Mouse (Mus musculus) midbrain, embryonic 15.5 days (tissue): Measurements from ENCODE around the gene Flvcr2. TPM values are rescaled to one million over a fixed set of nuclear protein-coding genes. Genes with fewer than 3 reads are reported as not detected.

Experiments
- ATAC-seq: fragments of 200-750 bp; cut with Nextera tagmentation; replicated peaks from 2 replicates; pipeline ENCODE4 v1.8.0; 2017; ENCODE audit warnings: moderate TSS enrichment
- H3K27ac ChIP-seq: fragments of 300-500 bp; sonication (generic); 2 replicates; pipeline ENCODE4 v1.5.1; 2015; ENCODE audit warnings: mild to moderate bottlenecking, inconsistent platforms
- H3K27me3 ChIP-seq: fragments of 300-500 bp; sonication (generic); replicated peaks from 2 replicates; pipeline ENCODE4 v1.6.1; 2015; ENCODE audit warnings: inconsistent platforms
- H3K36me3 ChIP-seq: fragments of 300-500 bp; sonication (generic); replicated peaks from 2 replicates; pipeline ENCODE4 v1.6.1; 2015; ENCODE audit warnings: inconsistent platforms
- H3K4me1 ChIP-seq: fragments of 300-500 bp; sonication (generic); 2 replicates; pipeline ENCODE4 v1.6.1; 2015; ENCODE audit warnings: inconsistent platforms
- H3K4me2 ChIP-seq: fragments of 300-500 bp; sonication (generic); 2 replicates; pipeline ENCODE4 v1.6.1; 2015; ENCODE audit warnings: inconsistent platforms, mild to moderate bottlenecking, moderate library complexity
- H3K4me3 ChIP-seq: fragments of 300-500 bp; sonication (generic); 2 replicates; pipeline ENCODE4 v1.5.1; 2015; ENCODE audit warnings: mild to moderate bottlenecking, inconsistent platforms
- H3K9ac ChIP-seq: fragments of 300-500 bp; sonication (generic); 2 replicates; pipeline ENCODE4 v1.6.1; 2015; ENCODE audit warnings: mild to moderate bottlenecking, inconsistent platforms
- H3K9me3 ChIP-seq: fragments of 300-500 bp; sonication (generic); 2 replicates; pipeline ENCODE4 v1.6.1; 2016; ENCODE audit warnings: inconsistent platforms
- WGBS: fragments of 180-500 bp; shearing (Covaris S2); methylation state at CpG from one replicate; pipeline ENCODE4 v1.1.7; 2015; ENCODE audit warnings: mixed read lengths; 5-methylcytosine and 5-hydroxymethylcytosine counted together
- polyA plus RNA-seq: library from polyadenylated mRNA; unstranded; fragments of >200 nt; fragmentation: Nextera tagmentation; extraction: Ambion mirVana; gene quantifications from 2 replicates; pipeline ENCODE4 v1.2.1, GENCODE M21; 2015

Gene Flvcr2
- polyA plus RNA-seq, 1 experiment from 2014 or later, result 5.7 TPM

DNA sequence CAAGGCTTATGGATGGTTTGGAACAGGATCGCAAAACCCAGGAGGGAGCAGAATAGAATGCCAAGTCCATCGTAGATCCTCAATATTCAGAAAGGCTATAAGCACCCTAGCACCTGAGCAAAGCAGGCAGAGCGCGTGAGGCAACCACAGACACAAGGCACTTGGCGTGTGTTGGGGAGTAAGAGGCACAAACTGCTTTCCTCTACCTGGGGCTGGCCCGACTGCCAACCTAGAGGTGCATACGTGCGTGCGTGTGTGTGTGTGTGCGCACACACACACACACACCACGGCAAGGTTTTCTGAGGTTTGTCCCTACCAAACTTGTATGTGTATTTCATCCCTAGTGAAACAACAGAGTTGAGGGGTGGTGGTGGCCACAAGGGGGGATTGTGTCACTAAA is 38.9 kb upstream of the Flvcr2 start:
- Histone ChIP-seq H3K36me3 (no peaks in the 10 kb centered on the region), H3K27me3 (peaks cover 6% of the 10 kb centered on the region; the same call in 1 of the 2 replicates), H3K4me1 (peaks cover 8% of the 10 kb centered on the region; the same call in 1 of the 2 replicates), H3K4me3 (no peak overlapping the region), H3K9ac (no peak overlapping the region), H3K9me3 (no peaks in the 10 kb centered on the region), H3K4me2 (no peak overlapping the region), H3K27ac (no peak overlapping the region)
- 92% methylated on average over 11 of the region's 11 CpGs for WGBS
- ATAC-seq, result no peak

DNA sequence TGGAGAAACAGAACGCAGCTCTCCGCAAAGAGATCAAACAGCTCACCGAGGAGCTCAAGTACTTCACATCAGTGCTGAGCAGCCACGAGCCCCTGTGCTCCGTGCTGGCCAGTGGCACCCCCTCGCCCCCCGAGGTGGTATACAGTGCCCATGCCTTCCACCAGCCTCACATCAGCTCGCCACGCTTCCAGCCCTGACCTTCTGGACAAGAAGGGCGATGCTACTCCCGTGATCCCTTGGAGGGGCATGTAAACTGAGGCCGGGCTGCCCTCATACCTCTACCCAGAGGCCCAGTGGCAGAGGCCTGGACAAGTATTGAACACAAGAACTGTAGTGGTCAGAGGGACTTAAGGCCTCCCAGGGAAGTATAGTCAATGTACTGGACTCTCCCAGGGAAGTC is 37.8 kb upstream of the Flvcr2 start:
- no peak overlapping the region for H3K27ac ChIP-seq
- H3K9ac ChIP-seq, result no peak overlapping the region
- no peak overlapping the region for H3K4me2 ChIP-seq
- no peaks in the 10 kb centered on the region for H3K36me3 ChIP-seq
- H3K27me3 ChIP-seq, result peaks cover 6% of the 10 kb centered on the region; the same call in 1 of the 2 replicates
- WGBS, result 88% methylated on average over 12 of the region's 12 CpGs
- H3K4me3 ChIP-seq, result no peak overlapping the region
- peaks cover 8% of the 10 kb centered on the region; the same call in 1 of the 2 replicates for H3K4me1 ChIP-seq
- H3K9me3 ChIP-seq, result no peaks in the 10 kb centered on the region
- no peak for ATAC-seq

DNA sequence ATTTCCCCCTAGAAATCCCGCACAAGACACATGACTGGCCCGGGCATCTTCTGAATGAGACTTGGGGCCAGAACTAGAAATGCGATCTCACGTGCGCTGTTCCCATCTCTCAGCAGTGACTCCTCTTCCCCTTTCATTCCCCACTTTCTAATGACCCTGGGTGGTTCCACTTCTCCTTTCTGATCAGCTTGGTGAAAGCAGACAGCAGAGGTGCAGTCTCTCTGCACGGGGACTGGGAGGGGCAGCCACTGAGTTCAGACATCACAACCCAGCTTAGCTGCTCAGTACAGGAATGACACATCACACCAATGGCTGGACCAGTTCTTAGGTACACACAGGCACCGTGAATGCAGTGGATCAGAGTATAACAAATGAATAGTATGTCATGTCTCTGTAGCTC is 35.6 kb upstream of the Flvcr2 start:
- Histone ChIP-seq H3K4me2 (no peak overlapping the region), H3K4me3 (no peak overlapping the region), H3K36me3 (no peaks in the 10 kb centered on the region), H3K27ac (no peak overlapping the region), H3K9me3 (no peaks in the 10 kb centered on the region), H3K27me3 (no peaks in the 10 kb centered on the region), H3K9ac (no peak overlapping the region), H3K4me1 (peaks cover 2% of the 10 kb centered on the region; the same call in 1 of the 2 replicates)
- WGBS, result 85% methylated on average over 7 of the region's 7 CpGs
- ATAC-seq, result no peak

DNA sequence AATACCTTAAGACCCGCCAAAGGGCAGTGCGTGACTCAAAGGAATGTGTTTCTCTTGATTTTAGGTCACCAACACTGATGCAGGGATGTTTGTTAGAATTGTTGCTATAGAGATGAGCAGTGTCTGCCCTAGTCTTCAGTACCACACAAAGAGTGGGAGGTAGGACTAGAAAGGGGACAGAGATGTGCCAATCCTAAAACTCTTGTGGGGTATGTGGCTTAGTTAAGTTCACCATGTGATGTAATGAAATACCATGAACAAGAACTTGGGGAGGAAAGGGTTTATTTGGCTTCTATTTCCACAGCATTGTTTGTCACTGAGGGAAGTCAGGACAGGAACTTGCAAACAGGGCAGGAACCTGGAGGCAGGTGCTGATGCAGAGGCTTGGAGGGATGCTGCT is 33.8 kb upstream of the Flvcr2 start:
- no peaks in the 10 kb centered on the region for H3K36me3 ChIP-seq
- no peak for ATAC-seq

DNA sequence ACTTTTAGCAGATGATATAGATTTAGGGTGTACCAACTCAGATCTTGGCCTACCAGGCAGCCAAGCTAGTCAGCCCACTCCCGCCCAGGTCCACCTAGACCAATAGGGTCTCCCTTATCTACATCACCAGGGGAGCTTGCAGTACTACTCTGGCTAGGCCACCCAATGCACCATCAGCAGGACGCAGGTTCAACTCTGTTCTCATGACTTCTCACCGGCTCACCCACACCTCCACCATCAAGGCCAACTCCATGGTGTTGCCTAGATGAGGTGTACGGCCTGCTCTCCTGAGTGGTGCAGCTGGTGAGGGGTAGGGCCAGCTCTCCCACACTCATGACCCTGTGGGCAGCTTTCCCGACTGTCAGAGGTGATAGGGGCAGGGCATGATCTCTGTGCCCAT is 32.2 kb upstream of the Flvcr2 start:
- no peaks in the 10 kb centered on the region for H3K27me3 ChIP-seq
- H3K36me3 ChIP-seq, result no peaks in the 10 kb centered on the region
- no peaks in the 10 kb centered on the region for H3K9me3 ChIP-seq
- no peak overlapping the region for H3K27ac ChIP-seq
- H3K9ac ChIP-seq, result no peak overlapping the region
- no peak for ATAC-seq
- H3K4me3 ChIP-seq, result no peak overlapping the region
- H3K4me1 ChIP-seq, result no peaks in the 10 kb centered on the region
- 96% methylated on average over 5 of the region's 5 CpGs for WGBS
- no peak overlapping the region for H3K4me2 ChIP-seq

More for the DNA sequence above, 33.8 kb upstream of the Flvcr2 start:
- 86% methylated on average over 2 of the region's 2 CpGs for WGBS
- Histone ChIP-seq H3K4me1 (no peaks in the 10 kb centered on the region), H3K9me3 (no peaks in the 10 kb centered on the region), H3K27ac (no peak overlapping the region), H3K9ac (no peak overlapping the region), H3K4me2 (no peak overlapping the region), H3K4me3 (no peak overlapping the region), H3K27me3 (no peaks in the 10 kb centered on the region)

DNA sequence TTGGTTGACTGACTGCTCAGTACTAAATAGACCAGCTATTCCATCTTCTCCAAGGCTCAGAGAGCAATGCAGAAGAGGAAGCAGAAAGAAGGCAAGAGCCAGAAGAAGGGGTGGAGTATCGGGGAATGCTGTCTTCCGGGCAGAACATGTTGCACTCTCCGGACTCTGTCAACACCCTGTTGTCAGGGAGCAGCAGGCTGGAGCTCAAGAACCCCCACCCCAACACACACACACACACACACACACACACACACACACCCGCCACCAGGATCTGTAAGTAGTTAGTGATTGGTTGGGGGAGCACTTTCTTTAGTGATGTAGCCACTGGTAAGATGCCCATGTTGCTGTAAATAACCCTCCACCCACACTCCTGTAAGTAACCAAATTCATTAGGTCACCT is 21.0 kb upstream of the Flvcr2 start:
- no peak overlapping the region for H3K9ac ChIP-seq

GRCm38 (mm10) chr12:85726729-85727397 is 19.5 kb upstream of the Flvcr2 start:
- H3K4me1 ChIP-seq, result no peaks in the 10 kb centered on the region; the same call in 1 of the 2 replicates
- no peak overlapping the region for H3K4me2 ChIP-seq
- no peaks in the 10 kb centered on the region for H3K9me3 ChIP-seq
- H3K27ac ChIP-seq, result no peak overlapping the region
- no peaks in the 10 kb centered on the region for H3K27me3 ChIP-seq
- no peak for ATAC-seq
- H3K9ac ChIP-seq, result no peak overlapping the region
- 76% methylated on average over 6 of the region's 6 CpGs for WGBS
- H3K4me3 ChIP-seq, result no peak overlapping the region
- H3K36me3 ChIP-seq, result no peaks in the 10 kb centered on the region

More for the DNA sequence above, 21.0 kb upstream of the Flvcr2 start:
- Histone ChIP-seq H3K4me2 (no peak overlapping the region), H3K27ac (no peak overlapping the region), H3K4me1 (no peaks in the 10 kb centered on the region; the same call in 1 of the 2 replicates), H3K36me3 (no peaks in the 10 kb centered on the region), H3K4me3 (no peak overlapping the region), H3K9me3 (no peaks in the 10 kb centered on the region), H3K27me3 (no peaks in the 10 kb centered on the region)
- WGBS, result 90% methylated on average over 4 of the region's 4 CpGs
- ATAC-seq, result no peak

GRCm38 (mm10) chr12:85728181-85728580 is 18.2 kb upstream of the Flvcr2 start:
- H3K4me3 ChIP-seq, result no peak overlapping the region
- H3K4me2 ChIP-seq, result no peak overlapping the region
- no peaks in the 10 kb centered on the region for H3K36me3 ChIP-seq
- no peak overlapping the region for H3K9ac ChIP-seq
- WGBS, result 72% methylated on average over 7 of the region's 7 CpGs
- no peak overlapping the region for H3K27ac ChIP-seq
- no peaks in the 10 kb centered on the region for H3K9me3 ChIP-seq
- H3K27me3 ChIP-seq, result no peaks in the 10 kb centered on the region
- no peak for ATAC-seq
- no peaks in the 10 kb centered on the region; the same call in 1 of the 2 replicates for H3K4me1 ChIP-seq

GRCm38 (mm10) chr12:85729022-85729944 is 17.1 kb upstream of the Flvcr2 start:
- ATAC-seq, result no peak
- no peaks in the 10 kb centered on the region; the same call in 1 of the 2 replicates for H3K4me1 ChIP-seq

DNA sequence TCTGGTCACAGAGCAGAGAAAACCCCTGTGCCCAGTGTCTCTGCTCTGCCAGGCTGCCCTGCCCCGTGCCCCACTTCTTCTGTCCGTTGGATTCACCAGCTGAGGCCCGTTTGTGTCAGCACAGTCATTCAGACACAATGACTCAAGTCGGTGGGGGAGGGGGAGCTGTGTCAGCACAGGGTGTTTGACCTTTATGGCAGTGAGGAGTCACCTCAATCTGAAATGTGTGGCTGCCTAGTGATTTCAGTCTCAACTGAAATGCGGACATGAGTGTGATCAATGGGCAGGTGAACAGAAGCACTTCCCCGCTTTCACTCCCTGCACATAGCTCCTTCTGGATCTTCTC is 16.4 kb upstream of the Flvcr2 start:
- no peak for ATAC-seq
- Histone ChIP-seq H3K27ac (no peak overlapping the region), H3K36me3 (no peaks in the 10 kb centered on the region), H3K27me3 (no peaks in the 10 kb centered on the region), H3K4me1 (no peaks in the 10 kb centered on the region; the same call in 1 of the 2 replicates), H3K4me2 (no peak overlapping the region), H3K9me3 (no peaks in the 10 kb centered on the region), H3K9ac (no peak overlapping the region), H3K4me3 (no peak overlapping the region)
- WGBS, result 77% methylated on average over 6 of the region's 6 CpGs

More at GRCm38 (mm10) chr12:85729022-85729944, 17.1 kb upstream of the Flvcr2 start:
- 36% methylated on average over 17 of the region's 17 CpGs for WGBS
- no peaks in the 10 kb centered on the region for H3K9me3 ChIP-seq
- H3K4me3 ChIP-seq, result no peak overlapping the region
- no peak overlapping the region for H3K9ac ChIP-seq
- H3K27ac ChIP-seq, result no peak overlapping the region
- no peak overlapping the region for H3K4me2 ChIP-seq
- H3K27me3 ChIP-seq, result no peaks in the 10 kb centered on the region
- H3K36me3 ChIP-seq, result no peaks in the 10 kb centered on the region

DNA sequence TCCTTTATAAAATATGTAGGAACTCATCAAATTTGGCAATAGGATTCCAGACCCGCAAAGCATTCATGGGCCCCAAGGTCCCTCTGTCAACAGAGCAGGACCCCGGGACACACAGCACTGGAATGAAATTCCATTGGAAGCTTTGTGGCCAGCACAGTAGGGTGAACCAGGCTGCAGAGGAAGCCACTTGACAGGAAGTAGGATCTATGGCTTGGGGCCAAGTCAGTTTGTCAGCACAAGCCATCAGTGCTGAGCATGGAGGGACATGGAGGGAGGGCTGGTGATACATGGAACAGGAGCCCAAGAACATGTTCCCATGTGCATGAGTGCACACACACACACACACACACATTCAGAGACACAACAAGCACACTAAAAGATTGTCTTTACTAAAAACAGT is 10.1 kb upstream of the Flvcr2 start:
- 75% methylated on average over 2 of the region's 2 CpGs for WGBS
- Histone ChIP-seq H3K9ac (no peak overlapping the region), H3K4me3 (no peak overlapping the region), H3K9me3 (no peaks in the 10 kb centered on the region), H3K27me3 (no peaks in the 10 kb centered on the region), H3K27ac (no peak overlapping the region), H3K4me1 (no peaks in the 10 kb centered on the region), H3K4me2 (no peak overlapping the region), H3K36me3 (no peaks in the 10 kb centered on the region)
- no peak for ATAC-seq

- Histone ChIP-seq H3K4me1 (no peaks in the 10 kb centered on the region), H3K36me3 (no peaks in the 10 kb centered on the region), H3K4me3 (no peak overlapping the region), H3K4me2 (no peak overlapping the region), H3K27ac (no peak overlapping the region), H3K27me3 (no peaks in the 10 kb centered on the region), H3K9ac (no peak overlapping the region), H3K9me3 (no peaks in the 10 kb centered on the region)
- WGBS, result 90% methylated on average over 3 of the region's 3 CpGs
- no peak for ATAC-seq
These were observed 9.4 kb upstream of the Flvcr2 start for GRCm38 (mm10) chr12:85736960-85737359.
